Mouse (Mus musculus) skeletal muscle tissue, adult 2 months (tissue): Measurements from ENCODE around the gene Ppan.

Experiments used
- DNase-seq: peaks from one replicate; pipeline ENCODE4 v3.0.0-alpha.2; 2012; ENCODE audit warnings: low read depth, low spot score

Ppan gene

GRCm38 (mm10) chr9:20923258-20923657 is 35.3 kb downstream of the Ppan start:
- DNase-seq: no peak
